Mouse (Mus musculus): Measurements from ENCODE around the gene Galk2.
A peak's percentile ranks its signal among the peaks of the same experiment; 100 is the strongest.

The Galk2 gene

DNA sequence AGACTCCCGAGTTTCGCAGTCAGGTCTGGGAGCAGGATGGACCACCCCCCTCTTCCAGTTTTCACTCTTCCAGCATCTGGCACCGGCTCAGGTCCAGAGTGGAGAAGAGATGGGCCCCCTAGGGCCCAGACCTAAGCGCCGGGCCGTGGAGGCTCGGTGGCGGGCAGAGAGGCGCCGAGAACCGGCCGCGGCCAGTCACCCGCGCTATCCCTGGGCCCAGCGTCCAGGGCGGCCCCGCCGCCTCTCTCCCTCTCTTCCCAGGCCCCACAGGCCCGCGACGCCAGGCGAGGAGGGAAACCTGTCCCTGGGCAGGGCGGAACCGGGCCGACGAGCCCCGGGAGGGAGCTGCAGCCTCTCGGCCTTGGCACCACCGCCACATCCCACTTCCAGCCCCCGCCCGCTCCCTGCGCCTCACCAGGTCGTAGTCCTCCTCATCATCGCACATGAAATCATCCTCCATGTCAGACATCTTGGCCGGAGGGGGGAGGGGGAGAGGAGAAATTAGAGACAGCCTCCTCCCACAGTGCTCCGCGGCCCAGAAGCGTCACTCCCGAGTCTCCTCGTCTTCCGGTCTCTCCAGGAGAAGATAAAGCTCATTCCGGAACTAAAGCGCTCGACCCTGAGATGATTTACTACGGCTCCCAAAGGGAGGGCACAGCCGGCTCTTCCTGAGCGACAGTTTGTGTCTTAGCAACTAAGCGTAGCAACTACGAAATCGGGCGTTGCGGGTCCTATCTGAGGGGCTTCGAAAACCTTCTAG lies at the start of gene Galk2, which contains the start of gene Cops2:
TSS of gene Galk2 (plus strand) at position 589 of the 760 bp plus-strand sequence.
TSS of gene Cops2 (minus strand) at position 619 of the 760 bp plus-strand sequence.
- DNase-seq: peak; percentile 93 to 96

DNA sequence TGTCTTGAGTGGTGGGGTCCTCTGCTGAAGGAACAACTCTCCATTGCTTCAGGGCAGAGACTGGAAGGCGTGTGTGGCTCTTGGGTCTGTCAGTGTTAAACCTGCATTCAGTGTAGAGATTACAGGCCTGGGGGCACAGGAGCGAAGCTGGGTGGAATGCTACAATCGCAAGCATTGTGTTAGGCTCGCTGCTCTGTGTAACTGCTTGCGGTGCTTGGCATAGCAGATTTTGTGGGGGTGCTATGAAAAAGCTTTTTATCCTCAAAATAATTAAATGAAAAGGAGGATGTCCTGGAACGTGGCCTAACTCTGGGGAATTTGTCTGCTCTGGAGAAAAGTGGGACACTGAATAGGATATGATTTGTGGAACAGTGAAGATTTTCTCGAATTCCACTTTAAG lies 49.4 kb upstream of the Galk2 start:
- DNase-seq: no peak

DNA sequence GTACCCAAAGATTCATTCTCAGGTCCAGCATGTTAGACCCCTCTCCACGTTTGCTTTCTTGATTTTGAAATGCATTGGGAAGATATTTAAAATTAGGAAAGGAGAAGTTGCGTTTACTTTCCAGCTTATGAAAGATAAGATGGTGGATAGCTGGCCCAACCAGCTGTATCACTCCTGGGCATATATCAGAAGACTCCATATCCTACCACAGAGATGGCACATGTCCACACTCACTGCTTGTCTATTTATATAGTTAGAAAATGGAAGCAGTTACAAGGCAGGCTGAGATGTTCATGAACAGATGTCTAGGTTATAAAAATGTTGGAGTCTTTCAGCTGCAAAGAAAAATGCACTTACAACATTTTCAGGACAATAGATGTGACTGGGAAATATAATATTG lies 47.6 kb upstream of the Galk2 start:
- DNase-seq: no peak

- no peak for DNase-seq
These were observed 44.8 kb upstream of the Galk2 start for GRCm38 (mm10) chr2:125813972-125814595.

DNA sequence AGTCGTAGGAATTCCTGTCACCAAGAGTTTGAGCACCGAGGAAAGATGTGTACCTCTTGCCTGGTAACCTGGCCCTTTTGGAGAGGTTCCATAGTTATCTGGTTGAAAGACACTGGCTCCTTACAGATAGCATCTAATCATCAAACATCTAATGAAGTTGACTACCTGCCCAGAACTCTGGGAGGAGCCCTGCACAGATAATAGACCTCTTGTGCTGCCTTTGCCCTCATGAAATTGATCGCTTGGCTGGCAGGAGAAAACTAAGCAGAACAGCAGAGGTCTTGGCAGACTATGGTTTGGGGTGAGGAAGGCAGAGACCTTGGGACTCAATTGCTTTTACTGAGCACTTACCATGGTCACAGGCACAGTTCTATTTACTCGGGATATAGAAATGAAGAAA lies 38.5 kb upstream of the Galk2 start:
- no peak for DNase-seq

GRCm38 (mm10) chr2:125826201-125826600 lies 32.7 kb upstream of the Galk2 start:
- no peak for DNase-seq

GRCm38 (mm10) chr2:125827898-125828297 lies 31.0 kb upstream of the Galk2 start:
- DNase-seq: no peak

DNA sequence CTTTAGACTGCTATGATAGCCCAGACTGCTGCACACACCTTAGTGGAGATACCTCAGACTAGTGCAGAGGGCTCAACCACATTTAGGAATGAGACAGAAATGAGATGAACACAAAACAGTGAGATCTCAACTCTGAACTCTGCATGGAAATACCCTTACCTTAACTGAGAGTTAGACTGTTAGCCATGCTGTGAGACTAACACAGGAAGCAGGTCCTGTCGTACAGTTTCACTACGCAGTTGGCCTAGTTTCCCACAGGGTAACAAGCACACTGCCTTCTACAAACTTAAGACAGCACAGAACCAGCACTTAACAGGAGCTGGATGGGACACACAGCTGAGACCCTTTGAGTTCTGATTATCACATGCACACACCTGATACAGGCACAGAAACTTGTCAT lies 29.0 kb upstream of the Galk2 start:
- DNase-seq: no peak

DNA sequence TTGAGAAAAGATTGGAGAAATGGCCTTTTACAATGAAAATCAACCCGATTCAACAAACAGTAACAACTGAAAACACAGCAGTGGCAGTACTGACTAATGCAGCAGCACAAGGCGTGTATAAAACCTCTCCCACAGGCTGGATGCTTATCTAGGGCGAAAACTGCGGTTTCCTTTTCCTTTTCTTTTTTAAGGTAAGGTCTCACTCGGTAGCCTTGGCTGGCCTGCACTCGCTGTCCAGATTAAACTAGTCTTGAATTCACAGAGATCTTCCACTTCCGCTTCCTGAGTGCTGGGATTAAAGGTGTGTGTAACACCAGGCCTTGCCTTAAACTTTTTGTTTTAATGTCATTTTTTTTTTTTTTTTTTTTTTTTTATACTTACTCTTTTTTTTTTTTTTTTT lies 20.8 kb upstream of the Galk2 start:
- no peak for DNase-seq

GRCm38 (mm10) chr2:125838708-125839284 lies 20.1 kb upstream of the Galk2 start:
- no peak for DNase-seq

DNA sequence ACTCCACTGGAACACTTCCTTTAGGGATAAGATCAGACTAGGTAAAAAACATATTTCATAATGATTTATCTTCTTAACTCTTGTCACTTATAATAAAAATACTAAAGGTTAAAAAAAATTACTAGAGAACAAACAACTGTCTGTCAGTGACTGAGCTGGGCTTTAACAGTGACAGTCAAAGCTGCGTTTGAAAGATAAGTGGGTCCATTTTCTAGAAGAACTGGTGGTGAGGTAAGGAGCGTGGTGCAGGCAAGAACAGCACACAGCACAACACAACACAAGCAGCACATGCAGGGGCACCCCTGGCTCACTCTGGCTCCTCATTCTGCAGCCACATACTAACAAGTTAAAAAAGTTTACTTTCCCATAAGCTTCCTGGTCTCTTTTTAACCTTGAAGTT lies 7.7 kb upstream of the Galk2 start:
- no peak for DNase-seq

- no peak for DNase-seq
These were observed 1.2 kb upstream of the Galk2 start for GRCm38 (mm10) chr2:125857707-125858106.

DNA sequence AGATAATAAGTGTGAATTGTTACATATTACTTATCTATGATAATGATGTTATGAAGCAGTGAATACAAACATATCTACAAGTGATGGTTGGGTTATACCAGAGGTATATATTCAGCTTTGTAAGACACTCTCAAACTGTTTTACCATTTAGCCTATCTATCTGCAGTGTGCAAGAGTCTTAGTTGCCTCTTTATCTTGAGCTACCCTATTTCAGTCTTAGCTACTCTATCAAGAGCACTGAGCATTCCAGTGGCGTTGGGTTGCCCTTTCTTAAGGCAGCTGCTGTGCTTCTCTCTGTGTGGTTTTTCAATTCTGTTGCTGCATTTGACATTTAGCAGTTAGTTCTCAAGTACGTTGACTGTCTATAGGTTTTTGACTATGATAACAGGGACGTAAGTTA lies 4.9 kb downstream of the Galk2 start:
- no peak for DNase-seq

GRCm38 (mm10) chr2:125864551-125864950 lies 5.6 kb downstream of the Galk2 start:
- DNase-seq: no peak

DNA sequence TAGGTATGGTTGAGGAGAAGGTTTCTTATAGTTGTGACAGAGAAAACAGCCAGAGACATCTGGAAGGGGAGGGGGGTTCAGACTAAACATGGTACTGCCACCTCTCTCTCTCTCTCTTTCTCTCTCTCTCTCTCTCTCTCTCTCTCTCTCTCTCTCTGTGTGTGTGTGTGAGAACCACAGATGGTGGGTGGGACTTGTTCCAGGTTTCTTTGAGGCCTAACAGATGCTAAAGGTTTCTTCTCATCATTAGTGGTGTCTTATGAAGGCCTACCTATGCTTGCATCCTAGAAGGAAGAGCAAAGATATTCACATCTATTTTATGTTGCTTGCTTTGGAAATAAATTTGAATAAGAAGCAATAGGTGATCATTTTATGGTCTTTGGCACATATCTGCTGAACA lies 6.7 kb downstream of the Galk2 start:
- no peak for DNase-seq

- DNase-seq: peak; percentile 80 to 88
These were observed 7.3 kb downstream of the Galk2 start for GRCm38 (mm10) chr2:125866058-125866740.

DNA sequence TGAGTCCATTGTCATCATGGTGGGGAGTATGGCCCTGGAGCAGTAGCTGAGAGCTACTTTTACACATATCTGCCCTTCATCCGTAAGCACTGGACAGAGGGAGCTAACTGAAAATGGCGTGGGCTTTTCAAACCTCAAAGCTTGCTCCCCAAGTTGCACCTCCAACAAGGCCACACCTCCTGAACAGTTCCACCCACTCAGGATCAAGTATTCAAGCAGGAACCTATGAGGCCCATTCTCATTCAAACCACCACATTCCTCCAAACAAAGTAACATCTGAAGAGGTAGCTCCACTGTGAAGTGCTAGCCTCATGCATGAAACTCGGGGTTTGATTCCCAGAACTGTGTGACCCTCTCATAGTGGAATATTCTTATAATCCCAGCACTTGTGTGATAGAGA lies 9.4 kb downstream of the Galk2 start:
- no peak for DNase-seq

GRCm38 (mm10) chr2:125870159-125870558 lies 11.2 kb downstream of the Galk2 start:
- no peak for DNase-seq

DNA sequence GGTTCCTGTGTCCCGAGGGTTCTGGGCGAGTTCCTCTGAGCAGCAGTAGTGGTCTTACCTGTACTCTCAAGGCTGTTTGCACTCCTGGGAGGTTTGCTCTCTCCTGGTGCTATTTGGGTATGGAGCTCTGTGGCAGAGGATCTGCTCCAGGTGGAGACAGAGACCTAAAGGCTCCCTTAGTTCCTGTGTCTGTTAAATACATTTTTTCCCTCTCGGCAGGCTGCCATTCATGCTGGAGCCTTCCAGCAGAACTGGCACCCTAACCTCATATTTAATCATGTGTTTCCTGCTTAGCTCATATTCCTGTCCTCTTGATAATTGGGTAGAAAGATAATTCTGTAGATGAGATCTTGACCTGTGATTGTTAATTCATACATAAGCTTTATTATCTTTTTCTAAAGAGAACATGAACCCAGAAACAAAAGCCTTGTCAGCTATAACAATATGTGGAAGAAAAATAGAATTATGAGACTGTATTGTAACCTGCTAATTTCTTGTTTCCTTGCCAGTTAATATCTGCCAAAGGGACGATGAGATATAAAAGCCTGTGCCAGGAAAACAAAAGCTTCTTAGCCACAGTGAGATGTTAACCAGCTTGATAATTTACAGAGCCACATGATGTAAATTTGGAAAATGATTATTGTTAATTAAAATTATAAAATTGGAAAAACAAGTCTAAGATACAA lies 27.1 kb downstream of the Galk2 start:
- no peak for DNase-seq

DNA sequence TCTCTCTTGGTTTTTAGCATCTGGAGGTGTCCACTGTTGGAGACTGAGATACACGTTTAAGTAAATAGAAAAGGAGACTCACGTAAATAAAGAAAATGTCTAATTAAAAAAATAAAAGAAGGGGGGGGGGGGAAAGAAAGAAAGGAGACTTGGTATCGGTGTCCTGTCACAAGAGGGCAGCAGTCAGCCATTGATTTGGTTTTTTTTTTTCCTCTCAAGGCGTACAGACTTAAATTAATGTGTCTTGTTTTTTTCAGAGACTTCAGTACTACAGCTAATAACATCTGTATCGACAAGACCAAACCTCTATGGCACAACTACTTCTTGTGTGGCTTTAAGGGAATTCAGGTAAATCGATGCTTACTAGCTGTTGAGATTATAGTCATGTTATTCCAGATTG lies 34.2 kb downstream of the Galk2 start:
- peak; percentile 57 for DNase-seq

- no peak for DNase-seq
These were observed 36.2 kb downstream of the Galk2 start for GRCm38 (mm10) chr2:125895099-125895498.

- no peak for DNase-seq
These were observed 37.4 kb downstream of the Galk2 start for GRCm38 (mm10) chr2:125896355-125896754.

All from kidney, postnatal 4 days (tissue).